Mouse (Mus musculus): ENCODE measurements around the gene Sephs2. TPM values are rescaled to one million over a fixed set of nuclear protein-coding genes. Genes with fewer than 3 reads are reported as not detected.

The Sephs2 gene
- 92.4 and 102 TPM in 2 replicates for polyA plus RNA-seq (2014; fragmentation: Nextera tagmentation; extraction: Ambion mirVana)

- H3K4me1 ChIP-seq (ENCODE audit: control insufficient read depth, insufficient read depth, low read length): no peaks in the 10 kb centered on the region
- H3K9ac ChIP-seq (replicated peaks; ENCODE audit: low read length): peak within 1 kb of the TSS; percentile 78
- peak; percentile 96 for DNase-seq (ENCODE audit: low spot score)
- H3K27me3 ChIP-seq (ENCODE audit: control insufficient read depth, insufficient read depth, low read length): no peaks in the 10 kb centered on the region
- no peaks in the 10 kb centered on the region for H3K9me3 ChIP-seq (replicated peaks; ENCODE audit: control insufficient read depth, low read length)
- no peaks in the 10 kb centered on the region; the same call in 1 of the 2 replicates for H3K36me3 ChIP-seq (replicated peaks; ENCODE audit: control insufficient read depth, insufficient read depth, low read depth, low read length)
- ATAC-seq (replicated peaks; ENCODE audit: insufficient number of reproducible peaks, low FRiP score, low TSS enrichment, low read depth): peak; percentile 86
- H3K4me2 ChIP-seq (ENCODE audit: low read depth, low read length): peak within 1 kb of the TSS; percentile 83
- peak within 1 kb of the TSS; percentile 58; the same call in 1 of the 2 replicates for H3K27ac ChIP-seq (replicated peaks; ENCODE audit: low read depth, low read length)
- peak within 1 kb of the TSS; percentile 66 for H3K4me3 ChIP-seq (ENCODE audit: low read depth, low read length)
- 2% methylated on average over 39 of the region's 39 CpGs for WGBS
These were observed at the start of gene Sephs2 for GRCm38 (mm10) chr7:127273925-127274789. Sephs2 (minus strand) TSS chr7:127274055.

- Histone ChIP-seq H3K36me3 (replicated peaks; ENCODE audit: control insufficient read depth, insufficient read depth, low read depth, low read length) (no peaks in the 10 kb centered on the region), H3K4me3 (ENCODE audit: low read depth, low read length) (no peak overlapping the region), H3K9ac (replicated peaks; ENCODE audit: low read length) (no peak overlapping the region), H3K9me3 (replicated peaks; ENCODE audit: control insufficient read depth, low read length) (no peaks in the 10 kb centered on the region), H3K4me2 (ENCODE audit: low read depth, low read length) (no peak overlapping the region), H3K4me1 (ENCODE audit: control insufficient read depth, insufficient read depth, low read length) (no peaks in the 10 kb centered on the region), H3K27ac (replicated peaks; ENCODE audit: low read depth, low read length) (no peak overlapping the region), H3K27me3 (ENCODE audit: control insufficient read depth, insufficient read depth, low read length) (no peaks in the 10 kb centered on the region)
- ATAC-seq (replicated peaks; ENCODE audit: insufficient number of reproducible peaks, low FRiP score, low TSS enrichment, low read depth) (no peak), DNase-seq (ENCODE audit: low spot score) (no peak)
- 26% methylated on average over 5 of the region's 5 CpGs for WGBS
These were observed 48.2 kb upstream of the Sephs2 start for GRCm38 (mm10) chr7:127322085-127322484.

- no peak for DNase-seq (ENCODE audit: low spot score)
- no peaks in the 10 kb centered on the region for H3K36me3 ChIP-seq (replicated peaks; ENCODE audit: control insufficient read depth, insufficient read depth, low read depth, low read length)
These were observed 47.3 kb upstream of the Sephs2 start for GRCm38 (mm10) chr7:127321106-127321505.

GRCm38 (mm10) chr7:127313912-127314311 is 40.1 kb upstream of the Sephs2 start:
- no peaks in the 10 kb centered on the region for H3K36me3 ChIP-seq (replicated peaks; ENCODE audit: control insufficient read depth, insufficient read depth, low read depth, low read length)
- ATAC-seq (replicated peaks; ENCODE audit: insufficient number of reproducible peaks, low FRiP score, low TSS enrichment, low read depth) (no peak), DNase-seq (ENCODE audit: low spot score) (no peak)
- WGBS: 46% methylated on average over 8 of the region's 8 CpGs
- H3K4me2 ChIP-seq (ENCODE audit: low read depth, low read length): no peak overlapping the region
- H3K4me1 ChIP-seq (ENCODE audit: control insufficient read depth, insufficient read depth, low read length): no peaks in the 10 kb centered on the region; the same call in 1 of the 2 replicates
- no peaks in the 10 kb centered on the region for H3K27me3 ChIP-seq (ENCODE audit: control insufficient read depth, insufficient read depth, low read length)
- no peak overlapping the region for H3K9ac ChIP-seq (replicated peaks; ENCODE audit: low read length)
- H3K4me3 ChIP-seq (ENCODE audit: low read depth, low read length): no peak overlapping the region
- H3K9me3 ChIP-seq (replicated peaks; ENCODE audit: control insufficient read depth, low read length): no peaks in the 10 kb centered on the region
- no peak overlapping the region for H3K27ac ChIP-seq (replicated peaks; ENCODE audit: low read depth, low read length)

More at GRCm38 (mm10) chr7:127321106-127321505, 47.3 kb upstream of the Sephs2 start:
- WGBS: 77% methylated on average over 4 of the region's 4 CpGs
- Histone ChIP-seq H3K27me3 (ENCODE audit: control insufficient read depth, insufficient read depth, low read length) (no peaks in the 10 kb centered on the region), H3K27ac (replicated peaks; ENCODE audit: low read depth, low read length) (no peak overlapping the region), H3K9me3 (replicated peaks; ENCODE audit: control insufficient read depth, low read length) (no peaks in the 10 kb centered on the region), H3K4me3 (ENCODE audit: low read depth, low read length) (no peak overlapping the region), H3K9ac (replicated peaks; ENCODE audit: low read length) (no peak overlapping the region), H3K4me2 (ENCODE audit: low read depth, low read length) (no peak overlapping the region), H3K4me1 (ENCODE audit: control insufficient read depth, insufficient read depth, low read length) (no peaks in the 10 kb centered on the region)
- ATAC-seq (replicated peaks; ENCODE audit: insufficient number of reproducible peaks, low FRiP score, low TSS enrichment, low read depth): no peak

GRCm38 (mm10) chr7:127309951-127310350 is 36.1 kb upstream of the Sephs2 start:
- H3K9me3 ChIP-seq (replicated peaks; ENCODE audit: control insufficient read depth, low read length): no peaks in the 10 kb centered on the region
- DNase-seq (ENCODE audit: low spot score) (no peak), ATAC-seq (replicated peaks; ENCODE audit: insufficient number of reproducible peaks, low FRiP score, low TSS enrichment, low read depth) (no peak)
- H3K27ac ChIP-seq (replicated peaks; ENCODE audit: low read depth, low read length): no peak overlapping the region
- H3K9ac ChIP-seq (replicated peaks; ENCODE audit: low read length): no peak overlapping the region
- no peaks in the 10 kb centered on the region for H3K36me3 ChIP-seq (replicated peaks; ENCODE audit: control insufficient read depth, insufficient read depth, low read depth, low read length)
- no peak overlapping the region for H3K4me2 ChIP-seq (ENCODE audit: low read depth, low read length)
- no peaks in the 10 kb centered on the region for H3K27me3 ChIP-seq (ENCODE audit: control insufficient read depth, insufficient read depth, low read length)
- H3K4me1 ChIP-seq (ENCODE audit: control insufficient read depth, insufficient read depth, low read length): no peaks in the 10 kb centered on the region; the same call in 1 of the 2 replicates
- no peak overlapping the region for H3K4me3 ChIP-seq (ENCODE audit: low read depth, low read length)
- WGBS: 63% methylated on average over 12 of the region's 12 CpGs

- Histone ChIP-seq H3K4me3 (ENCODE audit: low read depth, low read length) (no peak overlapping the region), H3K4me1 (ENCODE audit: control insufficient read depth, insufficient read depth, low read length) (no peaks in the 10 kb centered on the region; the same call in 1 of the 2 replicates), H3K27me3 (ENCODE audit: control insufficient read depth, insufficient read depth, low read length) (no peaks in the 10 kb centered on the region), H3K27ac (replicated peaks; ENCODE audit: low read depth, low read length) (no peak overlapping the region), H3K4me2 (ENCODE audit: low read depth, low read length) (no peak overlapping the region), H3K36me3 (replicated peaks; ENCODE audit: control insufficient read depth, insufficient read depth, low read depth, low read length) (no peaks in the 10 kb centered on the region), H3K9me3 (replicated peaks; ENCODE audit: control insufficient read depth, low read length) (no peaks in the 10 kb centered on the region), H3K9ac (replicated peaks; ENCODE audit: low read length) (no peak overlapping the region)
- DNase-seq (ENCODE audit: low spot score) (peak; percentile 83), ATAC-seq (replicated peaks; ENCODE audit: insufficient number of reproducible peaks, low FRiP score, low TSS enrichment, low read depth) (no peak; the same call in 1 of the 2 replicates)
- 67% methylated on average over 4 of the region's 4 CpGs for WGBS
These were observed 35.0 kb upstream of the Sephs2 start for GRCm38 (mm10) chr7:127308887-127309286.

GRCm38 (mm10) chr7:127308431-127308830 is 34.6 kb upstream of the Sephs2 start:
- Histone ChIP-seq H3K36me3 (replicated peaks; ENCODE audit: control insufficient read depth, insufficient read depth, low read depth, low read length) (no peaks in the 10 kb centered on the region), H3K27me3 (ENCODE audit: control insufficient read depth, insufficient read depth, low read length) (no peaks in the 10 kb centered on the region), H3K4me2 (ENCODE audit: low read depth, low read length) (no peak overlapping the region), H3K9ac (replicated peaks; ENCODE audit: low read length) (no peak overlapping the region), H3K9me3 (replicated peaks; ENCODE audit: control insufficient read depth, low read length) (no peaks in the 10 kb centered on the region), H3K27ac (replicated peaks; ENCODE audit: low read depth, low read length) (no peak overlapping the region), H3K4me3 (ENCODE audit: low read depth, low read length) (no peak overlapping the region), H3K4me1 (ENCODE audit: control insufficient read depth, insufficient read depth, low read length) (no peaks in the 10 kb centered on the region; the same call in 1 of the 2 replicates)
- ATAC-seq (replicated peaks; ENCODE audit: insufficient number of reproducible peaks, low FRiP score, low TSS enrichment, low read depth) (no peak), DNase-seq (ENCODE audit: low spot score) (no peak)
- 89% methylated on average over 2 of the region's 2 CpGs for WGBS

GRCm38 (mm10) chr7:127297586-127298193 is 23.8 kb upstream of the Sephs2 start:
- H3K4me1 ChIP-seq (ENCODE audit: control insufficient read depth, insufficient read depth, low read length): no peaks in the 10 kb centered on the region
- H3K4me3 ChIP-seq (ENCODE audit: low read depth, low read length): no peak overlapping the region
- ATAC-seq (replicated peaks; ENCODE audit: insufficient number of reproducible peaks, low FRiP score, low TSS enrichment, low read depth): no peak
- H3K9ac ChIP-seq (replicated peaks; ENCODE audit: low read length): no peak overlapping the region
- H3K9me3 ChIP-seq (replicated peaks; ENCODE audit: control insufficient read depth, low read length): no peaks in the 10 kb centered on the region
- no peak for DNase-seq (ENCODE audit: low spot score)
- no peaks in the 10 kb centered on the region for H3K36me3 ChIP-seq (replicated peaks; ENCODE audit: control insufficient read depth, insufficient read depth, low read depth, low read length)
- WGBS: 95% methylated on average over 5 of the region's 5 CpGs
- no peak overlapping the region for H3K4me2 ChIP-seq (ENCODE audit: low read depth, low read length)
- H3K27ac ChIP-seq (replicated peaks; ENCODE audit: low read depth, low read length): no peak overlapping the region
- H3K27me3 ChIP-seq (ENCODE audit: control insufficient read depth, insufficient read depth, low read length): no peaks in the 10 kb centered on the region

All from embryonic facial prominence, embryonic 11.5 days (tissue).